Mouse (Mus musculus) regulatory T cell (primary cell): ENCODE measurements around the gene Enpp7.

Source experiments
- in situ Hi-C: fragments of 300-600 bp; cut with MboI, MseI; formaldehyde crosslinking; loops from one replicate; pipeline ENCODE4 v1.15.1; 2025; ENCODE audit warnings: high pct_unique_total_duplicates

Gene Enpp7

GRCm38 (mm10) chr11:118987999-118988398 is at the start of gene Enpp7:
Gene Enpp7 (plus strand): TSS chr11:118988188.
- in situ Hi-C loops, result no loop called here

DNA sequence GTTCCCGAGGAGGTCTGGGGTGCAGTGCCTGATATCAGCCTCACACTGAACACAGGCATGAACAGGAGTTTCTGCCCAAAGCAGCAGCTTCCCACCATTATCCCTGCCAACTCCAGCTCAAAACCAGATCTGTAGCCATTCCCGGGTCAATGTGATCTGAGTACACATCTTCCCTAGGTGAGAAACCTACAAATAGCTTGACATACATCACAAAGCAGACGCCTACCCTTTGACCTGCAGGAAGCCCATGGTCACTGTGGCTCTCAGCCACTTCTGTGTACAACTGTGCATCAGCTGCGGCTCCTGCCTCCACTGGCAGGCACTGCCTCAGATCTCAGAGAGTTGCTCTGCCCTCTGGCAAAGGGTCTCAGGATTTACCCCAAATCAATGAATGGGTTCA is 48.3 kb upstream of the Enpp7 start:
- in situ Hi-C loops, result no loop called here

- in situ Hi-C loops, result no loop called here
Measured at GRCm38 (mm10) chr11:118940539-118940938, 47.4 kb upstream of the Enpp7 start.

- in situ Hi-C loops, result no loop called here
Measured at GRCm38 (mm10) chr11:118941268-118941667, 46.7 kb upstream of the Enpp7 start.

GRCm38 (mm10) chr11:118945868-118946267 is 42.1 kb upstream of the Enpp7 start:
- in situ Hi-C loops, result no loop called here

GRCm38 (mm10) chr11:118955016-118955415 is 33.0 kb upstream of the Enpp7 start:
- in situ Hi-C loops, result no loop called here

- in situ Hi-C loops, result no loop called here
Measured at GRCm38 (mm10) chr11:118957070-118957471, 30.9 kb upstream of the Enpp7 start.

DNA sequence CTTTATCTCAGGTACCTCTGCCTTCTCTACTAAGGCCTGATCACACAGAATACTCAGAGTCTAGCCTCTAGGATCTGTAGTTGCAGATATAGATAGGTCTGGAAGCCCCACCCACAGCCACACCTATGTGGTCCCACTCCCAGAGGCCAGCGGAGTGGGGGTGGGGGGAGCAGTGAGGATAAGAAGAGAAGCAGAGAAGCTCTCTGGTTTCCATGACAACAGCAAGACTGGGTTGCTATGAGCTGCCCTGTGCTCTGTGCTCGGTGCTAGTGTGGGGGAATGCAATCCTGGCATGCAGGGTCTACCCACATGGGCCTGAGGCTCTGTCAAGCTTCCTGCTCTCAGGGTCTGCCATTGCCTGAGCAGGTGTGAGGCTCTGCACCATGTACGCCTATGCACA is 27.3 kb upstream of the Enpp7 start:
- in situ Hi-C loops, result no loop called here

DNA sequence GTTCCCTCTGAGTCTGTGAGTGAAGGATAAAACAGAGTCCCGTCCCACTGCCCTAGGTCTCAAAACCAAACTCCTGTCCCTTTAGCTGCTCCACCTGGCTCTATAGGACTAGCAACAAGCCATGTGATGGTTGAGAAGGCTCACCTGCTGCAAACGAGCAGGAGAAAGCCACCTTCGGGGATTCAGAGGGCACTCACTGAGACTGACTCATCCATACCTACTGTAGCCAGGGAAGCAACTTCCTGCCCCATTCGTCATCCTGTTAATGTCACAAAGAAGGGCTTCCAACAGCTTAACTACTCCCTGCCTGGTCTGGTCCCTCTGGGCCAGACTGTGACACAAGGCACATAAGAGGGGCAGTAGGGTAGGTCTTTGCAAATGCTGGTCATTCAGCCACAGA is 25.5 kb upstream of the Enpp7 start:
- in situ Hi-C loops, result no loop called here

- in situ Hi-C loops, result no loop called here
Measured at GRCm38 (mm10) chr11:118963926-118964325, 24.1 kb upstream of the Enpp7 start.

- in situ Hi-C loops, result no loop called here
Measured at GRCm38 (mm10) chr11:118965078-118965477, 22.9 kb upstream of the Enpp7 start.

- in situ Hi-C loops, result no loop called here
Measured at GRCm38 (mm10) chr11:118971470-118972034, 16.4 kb upstream of the Enpp7 start.

- in situ Hi-C loops, result no loop called here
Measured at GRCm38 (mm10) chr11:118972431-118973377, 15.3 kb upstream of the Enpp7 start.

- in situ Hi-C loops, result no loop called here
Measured at GRCm38 (mm10) chr11:118974340-118974739, 13.6 kb upstream of the Enpp7 start.

DNA sequence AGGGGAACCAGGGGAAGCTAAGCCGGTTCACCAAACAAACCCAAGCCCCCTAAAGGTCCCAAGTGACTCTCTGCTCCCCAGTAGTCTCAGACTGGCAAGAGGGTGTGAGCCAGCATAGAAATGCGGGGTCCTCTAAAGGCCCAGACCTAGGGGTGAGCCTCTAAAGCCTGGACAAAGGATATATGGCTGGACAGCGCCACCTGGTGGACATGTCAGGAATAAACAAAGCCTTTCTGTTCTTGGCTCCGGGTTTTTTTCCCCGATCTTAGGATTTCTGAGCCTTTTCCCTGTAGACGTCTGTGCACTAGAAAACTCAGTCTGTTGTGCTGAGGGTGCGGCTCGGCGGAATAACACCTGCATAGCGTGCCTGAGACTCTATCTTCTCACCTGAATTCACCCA is 12.6 kb upstream of the Enpp7 start:
- in situ Hi-C loops, result no loop called here

DNA sequence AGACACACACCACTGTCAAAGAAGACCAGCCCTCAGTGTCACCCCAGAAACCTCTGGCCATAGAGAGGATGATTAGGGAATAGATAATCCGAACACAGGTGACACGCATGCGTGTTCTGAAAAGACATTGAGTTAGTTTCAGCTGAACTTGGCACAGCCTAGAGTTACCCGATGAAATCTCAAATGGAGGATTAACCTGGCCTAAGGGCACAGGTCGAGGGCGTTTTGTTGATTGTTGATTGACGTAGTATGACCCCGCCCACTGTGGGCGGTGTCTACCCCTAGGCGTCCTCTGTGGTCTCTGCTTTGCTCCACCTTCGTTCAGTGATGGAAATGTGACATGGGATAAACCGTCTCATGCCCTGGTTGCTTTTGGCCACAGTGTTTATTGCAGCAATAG is 12.1 kb upstream of the Enpp7 start:
- in situ Hi-C loops, result no loop called here

- in situ Hi-C loops, result no loop called here
Measured at GRCm38 (mm10) chr11:118980388-118980787, 7.6 kb upstream of the Enpp7 start.

- in situ Hi-C loops, result no loop called here
Measured at GRCm38 (mm10) chr11:118981012-118981776, 6.8 kb upstream of the Enpp7 start.

DNA sequence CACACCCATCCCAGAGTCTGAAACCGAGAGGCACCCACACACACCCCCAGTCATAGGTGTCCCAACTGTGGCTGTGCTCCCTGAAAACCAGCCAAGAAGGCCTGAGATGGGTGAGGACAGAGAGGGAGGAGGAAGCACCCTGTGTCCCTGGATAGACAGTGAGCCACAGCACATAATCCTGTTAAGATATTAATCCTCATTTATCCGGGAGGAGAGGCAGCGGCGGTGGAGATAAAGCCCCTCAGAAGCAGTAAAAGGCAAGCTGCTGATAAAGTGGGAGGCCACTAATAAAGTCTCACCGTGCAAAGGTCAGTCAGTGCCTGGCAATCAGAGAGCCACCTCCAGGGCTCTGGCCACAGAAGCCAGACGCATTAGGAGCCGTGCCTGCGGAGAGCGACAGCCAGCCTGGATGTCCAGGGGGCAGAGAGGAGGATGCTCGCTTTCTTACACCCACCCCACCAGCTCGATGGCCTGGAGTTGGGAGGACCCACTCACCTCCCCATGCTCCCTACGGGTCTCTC is 5.3 kb upstream of the Enpp7 start:
- in situ Hi-C loops, result no loop called here

DNA sequence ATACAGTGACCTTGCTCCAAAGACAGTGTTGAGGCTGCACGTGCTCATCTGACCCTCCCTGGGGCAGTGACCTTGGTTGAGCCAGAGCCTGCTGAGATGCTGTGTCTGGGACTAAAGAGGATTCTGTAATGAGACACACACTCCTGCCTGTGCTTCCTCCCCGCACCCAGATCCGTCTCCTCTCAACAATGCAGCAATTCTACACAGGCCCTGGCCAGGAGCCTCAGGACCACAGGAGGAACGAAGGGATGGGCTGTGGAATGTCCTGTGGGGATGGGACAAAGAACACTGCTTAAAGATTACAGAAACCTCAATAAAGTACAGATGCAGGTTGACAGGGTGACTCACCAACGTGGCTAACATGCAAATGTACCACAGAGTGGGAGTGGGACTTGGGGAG is 2.4 kb upstream of the Enpp7 start:
- in situ Hi-C loops, result no loop called here

DNA sequence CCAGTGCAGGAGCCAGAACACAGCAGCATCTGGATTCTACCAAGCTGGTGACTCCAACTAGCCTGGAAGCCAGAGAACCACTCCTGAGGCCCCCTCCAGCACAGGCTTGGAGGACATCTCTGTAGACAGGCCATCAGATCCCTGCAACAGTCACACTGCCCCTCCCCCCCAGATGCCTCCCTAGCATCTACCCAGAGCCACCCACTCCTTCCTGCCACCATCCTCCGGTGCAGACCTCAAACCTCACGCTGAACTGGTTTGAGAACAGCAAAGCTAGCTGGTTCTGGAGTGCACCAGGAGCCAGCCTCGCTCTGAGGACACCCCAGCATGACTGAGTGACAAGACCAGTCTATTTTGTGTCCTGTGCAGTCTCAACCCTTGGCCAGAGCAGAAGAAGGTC is 4.8 kb downstream of the Enpp7 start:
- in situ Hi-C loops, result no loop called here

- in situ Hi-C loops, result no loop called here
Measured at GRCm38 (mm10) chr11:118995448-118995847, 7.5 kb downstream of the Enpp7 start.
